Mouse (Mus musculus): ENCODE results near the gene Gjb2.

- no peak for TF ChIP-seq POLR2A (IDR thresholded peaks at IDR 0.05; ENCODE audit: insufficient read length, low read depth)
- no peak for TF ChIP-seq MAX (IDR thresholded peaks at IDR 0.05; ENCODE audit: low read depth)
- TF ChIP-seq TCF3 (IDR thresholded peaks at IDR 0.05; ENCODE audit: insufficient read length, low read depth), result no peak
- no peak for TF ChIP-seq MYOG (IDR thresholded peaks at IDR 0.05; ENCODE audit: control insufficient read depth in 1 of 3, insufficient read depth in 1 of 3, insufficient read length in 2 of 3, low read depth in 2 of 3)
- TF ChIP-seq TCF12 (IDR thresholded peaks at IDR 0.05; ENCODE audit: insufficient read depth, poor library complexity, severe bottlenecking), result no peak
- no peak for TF ChIP-seq POLR2AphosphoS2 (IDR thresholded peaks at IDR 0.05; ENCODE audit: insufficient read length, low read depth)
- no peak for TF ChIP-seq USF1 (IDR thresholded peaks at IDR 0.05; ENCODE audit: low read depth)
These were observed 1.2 kb upstream of the Gjb2 start for GRCm38 (mm10) chr14:57105721-57106120.
